Mouse (Mus musculus) thymus, postnatal 36 days (tissue): ENCODE results near the gene Vav2.

Source experiments
- DNase-seq, 2 experiments: peaks; one replicate each; pipeline ENCODE4 v3.0.0; 2022; ENCODE audit warnings: mixed read lengths in 2 of 2

The Vav2 gene

DNA sequence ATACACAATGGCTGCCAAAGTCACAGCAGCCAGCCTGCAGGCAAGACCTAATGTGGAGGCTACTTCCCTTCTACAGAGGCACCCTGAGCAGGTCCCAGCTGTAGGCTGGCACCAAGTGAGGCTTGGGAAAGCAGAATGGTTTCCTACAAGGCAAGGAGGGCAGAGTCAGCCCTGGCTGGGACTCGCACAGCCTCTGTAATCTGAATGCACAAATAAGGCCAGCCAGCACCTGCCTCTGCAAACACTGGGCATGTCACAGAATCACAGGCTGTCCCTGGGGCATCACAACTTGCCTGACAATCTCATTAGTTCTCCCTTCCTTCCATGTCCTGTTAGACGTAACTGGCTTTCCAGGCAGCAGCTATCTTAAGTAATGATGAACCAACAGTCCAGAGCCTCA, 68.4 kb downstream of the Vav2 start:
- DNase-seq: no peak

DNA sequence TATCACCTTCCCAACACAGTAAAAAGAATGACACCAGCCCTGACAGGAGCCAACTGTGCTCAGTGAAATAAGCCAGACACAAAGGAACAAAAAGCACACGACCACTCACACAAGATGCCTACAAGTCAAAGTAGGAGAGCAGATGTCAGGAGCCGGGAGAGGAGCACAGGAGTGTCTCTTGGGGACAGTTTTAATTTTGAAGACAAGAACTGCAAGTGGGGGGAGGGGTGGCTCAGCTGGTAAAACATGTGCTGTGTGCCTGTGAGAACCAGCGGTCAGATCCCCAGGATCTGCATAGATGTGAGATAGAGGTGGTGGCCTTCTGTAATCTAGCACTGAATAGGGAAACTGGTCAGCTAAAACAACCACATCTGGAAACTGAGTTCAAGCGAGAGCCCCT, 71.1 kb downstream of the Vav2 start:
- no peak for DNase-seq

DNA sequence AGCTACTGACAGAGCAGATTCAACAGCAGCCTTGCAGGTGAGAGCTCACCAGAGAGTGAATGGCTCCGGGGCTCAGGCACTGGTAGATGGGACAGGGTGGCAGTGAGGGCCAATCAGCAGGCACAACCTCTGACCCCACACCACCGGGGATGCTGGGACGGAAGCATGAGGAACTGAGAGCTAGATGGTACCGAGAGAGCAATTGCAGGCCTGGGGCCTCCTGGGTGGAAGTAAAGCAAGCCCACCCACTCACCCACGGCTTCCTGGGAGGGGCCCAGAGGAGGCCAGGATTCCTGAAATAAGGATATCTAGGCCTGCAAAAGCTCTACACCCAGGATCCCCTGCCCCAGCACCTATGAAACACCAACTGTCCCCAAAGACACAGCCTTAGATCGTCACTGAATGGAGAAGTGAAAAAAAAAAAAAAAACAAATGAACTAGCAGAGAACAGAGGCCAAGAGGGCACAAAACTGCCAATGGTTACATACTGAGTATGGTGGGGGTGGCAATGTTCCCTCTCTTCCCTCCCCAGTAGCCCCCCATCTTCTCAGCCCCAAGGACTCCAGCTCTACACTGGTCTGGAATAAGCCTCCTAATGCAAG, 72.1 kb downstream of the Vav2 start:
- DNase-seq: no peak

DNA sequence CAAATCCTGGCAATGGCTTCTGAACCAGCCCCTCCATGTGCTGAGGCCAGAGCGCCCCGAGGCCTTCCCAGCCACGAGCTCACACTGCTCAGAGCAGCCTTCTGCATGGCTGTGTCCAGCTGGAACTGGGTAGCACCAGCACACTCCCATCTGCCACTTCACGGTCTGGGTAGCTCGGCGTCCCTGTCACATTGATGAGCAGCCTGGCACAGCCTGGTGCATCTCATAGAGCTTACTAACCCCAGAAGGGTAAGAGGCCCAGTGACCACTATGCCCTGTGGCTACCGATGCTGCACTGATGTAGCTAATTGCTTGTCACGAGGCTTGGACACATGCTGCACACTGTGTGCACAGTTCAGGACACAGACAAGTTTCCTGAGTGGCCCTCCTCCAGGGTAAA, 74.1 kb downstream of the Vav2 start:
- no peak for DNase-seq

DNA sequence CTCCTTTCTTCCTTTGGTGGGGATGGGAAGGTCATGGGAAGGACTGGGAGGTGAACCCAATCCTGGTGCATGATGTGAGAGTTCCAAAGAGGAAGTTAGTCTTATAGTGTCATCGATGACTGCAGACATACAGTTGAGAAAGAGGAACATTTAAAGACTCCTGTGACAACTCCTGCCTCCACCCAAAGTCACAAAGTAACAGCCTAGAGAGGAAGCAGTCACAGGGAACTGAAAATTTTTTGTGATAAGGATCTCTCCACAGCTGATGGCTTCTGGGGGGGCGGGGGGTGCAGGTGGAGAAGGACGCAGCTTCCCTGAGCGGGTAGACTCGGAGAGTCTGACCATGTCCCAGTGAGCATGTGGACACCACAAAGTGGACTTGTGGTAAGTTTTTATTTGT, 76.5 kb downstream of the Vav2 start:
- DNase-seq: no peak

DNA sequence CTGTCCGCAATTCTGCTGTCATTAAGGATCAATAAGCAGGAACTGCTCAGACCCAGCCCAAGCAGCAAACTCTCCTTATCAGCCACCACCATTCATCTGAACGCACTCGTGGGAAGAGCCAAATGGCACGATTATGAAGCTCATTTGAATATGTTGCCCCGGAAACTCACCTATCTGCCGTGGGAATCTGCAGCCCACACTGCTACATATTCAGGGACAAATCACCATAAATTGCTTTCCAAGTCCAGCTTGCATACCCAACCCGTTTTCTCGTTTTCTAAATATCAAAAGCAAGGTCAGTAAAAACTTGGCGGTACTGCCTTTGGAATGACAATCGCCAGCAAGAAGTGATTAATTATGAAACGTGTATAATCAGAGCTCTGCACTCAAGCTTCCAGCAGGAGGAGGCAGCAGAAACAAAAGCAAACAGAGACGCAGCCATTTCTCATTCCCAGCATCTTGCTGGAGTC, 82.8 kb downstream of the Vav2 start:
- no peak for DNase-seq

DNA sequence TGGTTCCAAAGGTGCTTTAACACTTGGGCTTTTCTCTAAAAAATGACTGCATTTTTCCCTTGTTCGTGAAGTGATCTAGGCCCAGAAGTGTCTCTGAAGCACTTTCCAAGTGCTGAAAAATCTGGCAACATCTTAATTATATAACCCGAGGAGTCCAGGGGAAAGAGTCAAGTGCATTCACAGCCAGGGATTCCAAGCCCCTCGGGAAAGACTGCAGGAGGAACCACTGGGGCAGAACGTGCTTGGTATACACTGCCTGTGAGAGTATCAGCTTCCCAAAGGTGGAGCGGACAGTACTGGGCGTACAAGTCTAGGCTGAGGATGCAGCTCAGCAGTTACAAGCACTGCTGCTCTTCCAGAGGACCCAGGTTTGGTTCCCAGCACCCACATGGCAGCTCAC, 86.2 kb downstream of the Vav2 start:
- DNase-seq: no peak

DNA sequence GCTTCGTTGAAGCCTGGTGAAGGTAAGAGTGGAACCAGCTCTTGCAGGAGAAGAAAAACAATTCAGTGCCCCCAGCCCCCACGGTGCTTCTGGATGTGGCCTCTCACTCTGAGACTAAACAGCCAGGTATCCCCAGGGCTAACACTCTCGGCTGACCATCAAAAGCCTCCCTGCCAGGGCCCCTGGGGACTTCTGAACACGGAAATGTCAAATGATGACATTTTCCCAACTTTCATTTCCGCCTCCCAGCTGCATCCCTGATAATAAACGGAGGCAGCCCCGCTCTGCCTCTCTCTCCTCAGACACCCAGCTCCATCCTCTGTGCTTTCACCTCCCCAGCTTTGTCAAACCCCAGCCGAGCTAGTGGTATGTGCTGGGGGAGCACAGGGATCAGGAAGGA, 87.8 kb downstream of the Vav2 start:
- DNase-seq: no peak

DNA sequence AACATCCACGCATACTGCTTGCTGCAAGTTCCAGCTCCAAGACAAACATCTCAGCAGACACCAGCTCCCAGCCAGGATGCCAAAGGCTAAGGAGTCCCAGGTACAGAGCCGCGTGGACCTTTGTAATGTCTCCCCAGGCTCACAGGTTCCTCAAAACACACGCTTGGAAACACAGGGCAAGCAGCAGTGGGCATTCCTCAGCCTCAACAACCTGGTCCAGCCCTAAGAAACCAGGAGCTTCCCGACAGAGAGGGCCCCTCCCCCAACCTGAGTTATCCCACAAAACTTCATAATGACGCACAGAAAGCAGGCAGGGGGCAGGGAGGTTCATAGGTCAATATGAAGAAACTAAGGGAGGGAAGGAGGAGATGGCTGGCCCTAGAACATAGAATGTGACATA, 89.6 kb downstream of the Vav2 start:
- DNase-seq: no peak

DNA sequence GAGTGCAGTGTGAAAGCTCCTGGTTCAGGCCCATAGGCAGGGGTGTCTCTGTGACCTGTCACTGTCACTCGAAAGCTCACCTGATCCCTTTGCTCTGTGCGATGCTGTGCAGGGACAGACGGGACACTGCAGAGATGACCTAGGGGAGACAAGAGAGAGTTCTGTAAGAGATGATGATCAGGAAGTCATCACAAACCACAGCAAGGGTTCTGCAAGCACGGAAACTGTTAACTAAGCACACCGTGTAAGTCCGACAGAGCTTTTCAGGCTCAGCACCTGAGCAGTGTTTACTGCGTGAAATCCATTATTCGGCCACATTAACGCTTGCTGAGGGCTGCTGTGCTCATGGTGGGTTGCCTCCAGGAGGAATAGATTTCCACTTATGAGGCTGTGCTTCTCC, 90.2 kb downstream of the Vav2 start:
- DNase-seq: no peak

DNA sequence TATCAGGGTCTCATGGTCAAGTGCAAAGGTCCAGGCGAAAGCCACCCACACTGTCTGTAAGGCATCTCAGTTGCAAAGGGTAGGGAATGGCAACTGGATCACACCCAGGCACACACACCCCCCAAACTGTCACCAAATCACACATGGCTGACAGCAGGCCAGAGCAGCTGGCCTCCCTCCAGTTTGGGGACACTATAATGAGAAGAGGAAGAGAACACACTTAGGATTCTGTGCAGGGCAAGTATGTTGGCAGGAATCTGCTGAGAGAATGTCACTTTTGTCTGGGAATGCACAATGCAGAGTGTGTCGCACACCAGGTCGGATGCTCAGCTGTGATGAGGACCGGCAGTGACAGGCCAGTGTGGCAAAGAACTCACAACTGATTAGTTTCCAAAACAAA, 92.0 kb downstream of the Vav2 start:
- DNase-seq: no peak

DNA sequence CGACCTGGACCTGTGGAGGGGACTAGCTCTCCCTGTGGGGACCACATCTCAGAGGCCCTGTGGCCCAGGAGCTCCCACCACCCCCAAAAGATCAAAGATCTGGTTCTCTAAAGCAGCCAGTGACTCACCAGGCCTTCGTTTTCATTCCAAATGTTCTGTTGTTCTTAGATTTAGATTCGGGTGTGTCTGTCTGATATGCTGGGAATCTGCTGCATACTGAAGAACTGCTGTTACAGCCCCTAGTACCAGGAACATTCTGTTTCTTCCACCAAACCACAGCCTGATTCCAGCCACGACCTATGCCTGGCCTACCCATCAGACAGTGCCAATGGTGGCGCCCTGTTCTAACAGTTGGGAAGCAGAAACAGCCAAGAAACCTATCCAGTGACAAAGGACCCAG, 95.3 kb downstream of the Vav2 start:
- no peak for DNase-seq

DNA sequence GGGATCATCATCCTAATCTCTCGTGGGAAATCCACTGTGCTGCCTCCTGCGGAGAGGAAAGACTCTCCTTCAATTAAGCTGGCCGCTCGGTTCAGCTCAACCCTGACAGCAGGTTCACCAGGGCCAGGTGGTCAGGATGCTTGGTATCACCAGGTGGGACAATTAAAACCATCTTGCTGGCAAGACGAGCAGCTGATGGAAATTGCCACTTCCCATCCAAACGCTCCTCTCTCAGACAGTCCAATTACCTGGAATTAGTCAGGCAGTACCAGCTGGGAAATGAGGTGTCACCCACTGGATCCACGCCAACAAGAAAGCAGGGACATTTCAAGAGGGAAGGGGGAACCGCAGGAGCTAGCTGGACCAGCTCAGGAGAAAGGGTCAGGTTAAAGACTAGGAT, 96.4 kb downstream of the Vav2 start:
- no peak for DNase-seq

DNA sequence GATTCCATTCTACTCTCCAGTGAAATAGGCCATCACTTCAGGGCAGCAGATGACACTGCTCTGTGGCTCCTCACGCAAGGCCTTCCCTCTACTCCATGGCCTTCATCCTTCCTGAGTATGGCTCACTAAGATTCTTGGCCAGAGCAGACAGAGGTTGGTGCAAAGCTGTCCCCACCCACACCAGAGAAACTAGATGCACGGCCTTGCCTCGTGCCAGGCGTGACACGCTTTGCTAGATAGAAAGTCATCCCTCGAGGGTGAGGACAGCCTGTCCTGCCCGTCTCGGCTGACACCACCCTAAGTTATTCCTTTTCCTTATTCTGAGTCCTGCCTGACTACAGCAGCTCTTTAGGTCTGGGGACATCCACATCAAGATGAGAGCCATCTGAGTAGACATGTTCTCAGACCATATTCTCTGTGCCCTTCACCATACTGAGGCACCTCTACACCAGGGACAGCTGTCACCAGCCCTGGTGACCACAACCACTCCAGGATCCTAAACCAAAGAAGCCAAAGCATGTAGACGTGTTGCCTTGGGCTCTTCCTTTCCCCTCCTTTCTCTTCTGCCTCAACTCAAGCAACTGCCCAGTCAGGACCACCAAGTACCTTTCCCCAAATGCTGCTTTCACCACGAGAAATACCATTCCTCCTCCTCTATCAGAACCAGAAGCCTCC, 97.3 kb downstream of the Vav2 start:
- DNase-seq: no peak

GRCm38 (mm10) chr2:27328613-27329041, 98.2 kb downstream of the Vav2 start:
- DNase-seq: no peak

- DNase-seq: no peak
Measured at GRCm38 (mm10) chr2:27327886-27328285, 98.9 kb downstream of the Vav2 start.

DNA sequence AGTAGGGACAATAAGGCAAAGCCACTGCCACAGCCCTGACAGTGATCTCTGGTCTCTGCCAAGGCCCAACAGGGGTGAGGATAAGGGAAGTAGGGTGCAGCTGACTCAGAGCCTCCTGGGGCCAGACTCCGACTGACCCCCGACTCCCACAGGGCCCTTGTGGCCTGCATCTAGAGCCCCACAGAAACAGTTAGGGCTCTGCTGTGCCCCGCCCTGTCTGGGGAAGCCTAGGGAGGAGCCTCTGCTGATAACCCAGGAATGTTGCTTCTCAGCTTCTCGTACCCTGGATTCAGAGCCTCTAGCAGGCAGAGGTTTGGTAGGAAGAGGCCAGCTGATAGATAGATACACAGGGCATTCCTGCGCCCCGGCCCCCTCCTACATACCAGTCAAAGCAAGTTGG, 99.8 kb downstream of the Vav2 start:
- DNase-seq: no peak

- no peak for DNase-seq
Measured at GRCm38 (mm10) chr2:27326357-27326756, 100.5 kb downstream of the Vav2 start.

- no peak for DNase-seq
Measured at GRCm38 (mm10) chr2:27324690-27325089, 102.1 kb downstream of the Vav2 start.

GRCm38 (mm10) chr2:27321431-27321875, 105.4 kb downstream of the Vav2 start:
- no peak for DNase-seq

DNA sequence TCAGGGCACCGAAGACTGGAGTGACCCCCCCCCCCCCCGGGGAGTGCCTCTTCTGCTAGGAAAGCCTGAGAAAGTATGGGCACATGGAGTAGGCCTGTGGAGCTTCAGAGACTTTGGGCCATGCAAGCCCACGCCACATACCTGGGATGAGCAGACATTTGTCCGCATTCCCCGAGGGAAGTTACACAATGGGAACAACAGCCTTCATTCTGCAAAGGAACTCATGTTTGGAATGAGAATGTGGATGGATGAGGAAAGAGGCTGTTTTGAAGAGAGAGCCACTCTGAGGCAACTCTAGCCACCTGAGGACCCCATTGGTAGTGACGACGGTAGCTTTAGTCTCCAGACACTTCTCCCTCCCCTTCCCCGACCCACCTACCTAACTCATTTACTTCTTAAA, 106.0 kb downstream of the Vav2 start:
- DNase-seq: no peak

GRCm38 (mm10) chr2:27318606-27319005, 108.2 kb downstream of the Vav2 start:
- DNase-seq: no peak

- no peak for DNase-seq
Measured at GRCm38 (mm10) chr2:27318197-27318596, 108.6 kb downstream of the Vav2 start.

DNA sequence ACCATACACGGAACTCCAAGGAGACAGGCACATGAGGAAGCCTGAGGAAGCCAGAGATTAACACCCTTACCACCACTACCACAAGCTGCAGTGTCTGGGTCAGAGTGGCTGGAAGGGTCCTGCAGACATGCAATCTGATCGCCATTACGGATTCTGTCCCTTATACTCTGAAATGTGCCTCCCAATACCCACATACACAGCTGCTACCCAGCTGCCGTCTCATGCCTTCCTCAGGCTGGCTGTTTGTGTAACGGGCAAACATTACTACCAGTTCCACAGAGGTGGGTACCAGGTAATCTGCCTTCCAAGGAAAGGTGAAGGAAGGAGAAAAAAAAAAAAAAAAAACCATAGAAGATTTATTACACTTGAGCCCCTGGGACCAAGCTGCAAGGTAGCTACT, 110.7 kb downstream of the Vav2 start:
- DNase-seq: no peak

DNA sequence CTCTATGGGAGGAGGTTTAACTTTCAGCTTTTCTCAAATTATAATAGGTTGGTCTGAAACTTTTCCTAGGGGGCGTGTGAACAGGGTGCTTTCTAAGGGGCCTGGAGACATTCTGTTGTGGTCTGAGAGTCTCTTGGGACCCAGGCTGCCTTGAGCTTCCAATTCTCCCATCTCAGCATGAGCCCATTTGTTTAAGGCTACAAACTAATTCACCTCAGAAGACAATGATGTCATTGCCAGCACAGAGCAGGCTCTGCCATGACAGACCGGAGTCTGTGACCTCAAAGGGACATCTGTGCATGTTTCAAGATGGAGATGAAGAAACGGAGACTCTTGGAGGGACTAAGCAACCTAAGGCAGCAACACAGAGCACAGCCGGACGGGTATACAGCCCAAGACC, 112.6 kb downstream of the Vav2 start:
- no peak for DNase-seq
